Mouse (Mus musculus): ENCODE data around the gene Gm49425. TPM values are rescaled to one million over a fixed set of nuclear protein-coding genes. Genes with fewer than 3 reads are reported as not detected.
A peak's percentile ranks its signal among the peaks of the same experiment; 100 is the strongest.

The Gm49425 gene
- polyA plus RNA-seq, 1 experiment from 2014 or later, result not detected

DNA sequence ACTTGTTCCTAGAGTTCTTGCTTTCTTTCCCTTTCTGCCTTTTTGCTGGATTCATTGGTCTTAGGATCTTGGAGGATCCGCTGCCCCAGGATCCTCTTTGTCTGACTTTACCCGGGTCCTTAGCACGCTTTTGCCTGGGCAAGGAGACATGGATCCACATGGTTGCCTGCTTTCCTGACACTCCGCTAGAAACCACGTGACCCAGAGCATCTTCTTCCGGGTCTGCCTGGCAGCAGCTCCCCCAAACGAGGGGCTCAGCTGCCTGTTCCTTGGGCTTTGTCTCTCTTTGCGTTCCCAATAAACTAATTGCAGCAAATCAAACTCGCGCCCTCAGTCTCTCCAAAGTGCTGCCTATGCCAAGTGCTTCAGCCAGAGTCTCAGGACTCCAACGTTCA lies 37.4 kb downstream of the Gm49425 start:
- H3K36me3 ChIP-seq (ENCODE audit: control insufficient read depth, insufficient read depth, low read length), result no peaks in the 10 kb centered on the region
- H3K9me3 ChIP-seq (ENCODE audit: control insufficient read depth, low read length), result no peaks in the 10 kb centered on the region
- 34% methylated on average over 11 of the region's 11 CpGs for WGBS
- DNase-seq (ENCODE audit: low spot score) (peak; percentile 54), ATAC-seq (replicated peaks; ENCODE audit: low FRiP score) (no peak)
- H3K27me3 ChIP-seq (ENCODE audit: control insufficient read depth, insufficient read depth, low read length), result no peaks in the 10 kb centered on the region
- H3K4me2 ChIP-seq (ENCODE audit: low read depth, low read length, severe bottlenecking), result peak overlapping the region; percentile 48
- peak overlapping the region; percentile 27; the same call in 1 of the 2 replicates for H3K9ac ChIP-seq (ENCODE audit: low read length)
- no peaks in the 10 kb centered on the region; the same call in 1 of the 2 replicates for H3K4me1 ChIP-seq (replicated peaks; ENCODE audit: control insufficient read depth, insufficient read depth, low read length)
- peak overlapping the region; percentile 12; the same call in 1 of the 2 replicates for H3K4me3 ChIP-seq (ENCODE audit: low read depth, low read length)
- H3K27ac ChIP-seq (ENCODE audit: low read depth, low read length), result no peak overlapping the region

DNA sequence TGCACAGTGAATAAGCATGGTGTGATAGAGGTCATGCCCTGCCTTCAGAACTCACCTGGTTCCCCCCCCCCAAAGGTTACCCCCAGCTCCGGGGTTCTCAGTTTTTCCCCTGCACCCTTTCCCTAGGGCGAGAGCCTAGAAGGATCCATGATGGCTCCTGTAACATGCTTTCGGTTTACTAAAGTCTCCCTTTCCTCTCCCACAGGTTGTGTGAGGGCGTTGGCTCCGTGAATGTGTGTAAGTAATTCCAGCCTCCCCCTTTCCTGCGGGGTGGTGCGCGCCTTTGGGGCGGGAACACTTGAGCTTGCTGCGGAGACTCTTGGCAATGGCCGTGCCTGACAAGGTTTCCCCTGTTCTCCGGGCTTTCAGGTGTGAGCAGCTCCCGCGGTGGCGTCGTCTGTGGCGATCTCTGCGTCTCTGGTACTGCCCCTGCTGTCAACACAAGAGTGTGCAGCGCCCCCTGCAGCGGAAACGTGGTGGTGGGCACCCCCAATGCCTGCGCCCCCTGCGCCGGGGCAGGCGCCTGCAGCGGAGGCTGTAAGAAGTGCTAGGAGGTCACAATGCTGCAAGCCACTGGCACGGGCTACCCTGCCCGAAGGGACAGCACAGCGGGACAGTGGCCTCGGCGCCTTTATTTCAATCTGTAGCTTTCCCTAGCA lies 37.9 kb downstream of the Gm49425 start:
- Histone ChIP-seq H3K36me3 (ENCODE audit: control insufficient read depth, insufficient read depth, low read length) (no peaks in the 10 kb centered on the region), H3K27me3 (ENCODE audit: control insufficient read depth, insufficient read depth, low read length) (no peaks in the 10 kb centered on the region), H3K9ac (ENCODE audit: low read length) (peak overlapping the region; percentile 27; the same call in 1 of the 2 replicates), H3K4me2 (ENCODE audit: low read depth, low read length, severe bottlenecking) (peak overlapping the region; percentile 48), H3K9me3 (ENCODE audit: control insufficient read depth, low read length) (no peaks in the 10 kb centered on the region), H3K4me3 (ENCODE audit: low read depth, low read length) (peak overlapping the region; percentile 12; the same call in 1 of the 2 replicates), H3K4me1 (replicated peaks; ENCODE audit: control insufficient read depth, insufficient read depth, low read length) (no peaks in the 10 kb centered on the region; the same call in 1 of the 2 replicates), H3K27ac (ENCODE audit: low read depth, low read length) (no peak overlapping the region)
- WGBS, result 9% methylated on average over 31 of the region's 31 CpGs
- ATAC-seq (replicated peaks; ENCODE audit: low FRiP score), result peak; percentile 39; the same call in 1 of the 2 replicates
- DNase-seq (ENCODE audit: low spot score), result peak; percentile 82

DNA sequence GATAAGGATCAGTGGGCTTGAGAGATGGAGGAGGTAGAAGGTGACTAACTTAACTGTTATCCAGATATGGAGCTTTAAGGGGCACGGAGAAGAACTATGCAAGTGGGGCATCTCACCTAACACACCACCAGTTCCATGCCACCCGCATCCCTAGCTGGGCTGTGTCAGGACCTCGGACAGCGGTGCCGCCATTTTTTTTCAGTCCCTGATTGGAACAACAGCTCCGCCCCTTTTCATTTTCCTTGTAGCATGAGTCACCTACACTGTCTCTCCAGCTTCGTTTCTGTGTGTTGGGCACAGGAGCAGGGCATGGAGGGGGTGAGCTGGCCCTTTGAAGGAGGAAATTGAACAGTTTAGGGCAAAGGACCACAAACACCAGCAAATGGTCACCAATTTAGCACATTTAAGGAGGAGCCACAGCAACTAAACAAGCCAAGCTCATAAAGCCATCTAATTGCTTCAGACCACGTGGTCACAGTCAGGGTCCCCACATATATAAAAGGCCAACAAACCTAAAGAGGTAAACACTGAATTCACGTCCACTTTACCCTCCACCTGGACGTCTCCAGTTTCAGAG lies 44.0 kb downstream of the Gm49425 start, which contains the start of gene Krt86:
Krt86 (plus strand) TSS at position 527 of the 577 bp plus-strand sequence.
- H3K4me3 ChIP-seq (ENCODE audit: low read depth, low read length), result no peak within 1 kb of the TSS
- DNase-seq (ENCODE audit: low spot score), result peak; percentile 77
- H3K9me3 ChIP-seq (ENCODE audit: control insufficient read depth, low read length), result no peaks in the 10 kb centered on the region
- H3K9ac ChIP-seq (ENCODE audit: low read length), result no peak within 1 kb of the TSS
- H3K36me3 ChIP-seq (ENCODE audit: control insufficient read depth, insufficient read depth, low read length), result no peaks in the 10 kb centered on the region
- no peaks in the 10 kb centered on the region for H3K27me3 ChIP-seq (ENCODE audit: control insufficient read depth, insufficient read depth, low read length)
- H3K4me1 ChIP-seq (replicated peaks; ENCODE audit: control insufficient read depth, insufficient read depth, low read length), result no peaks in the 10 kb centered on the region
- no peak within 1 kb of the TSS for H3K4me2 ChIP-seq (ENCODE audit: low read depth, low read length, severe bottlenecking)
- WGBS, result 33% methylated on average over 10 of the region's 10 CpGs
- ATAC-seq (replicated peaks; ENCODE audit: low FRiP score), result no peak
- H3K27ac ChIP-seq (ENCODE audit: low read depth, low read length), result no peak within 1 kb of the TSS

DNA sequence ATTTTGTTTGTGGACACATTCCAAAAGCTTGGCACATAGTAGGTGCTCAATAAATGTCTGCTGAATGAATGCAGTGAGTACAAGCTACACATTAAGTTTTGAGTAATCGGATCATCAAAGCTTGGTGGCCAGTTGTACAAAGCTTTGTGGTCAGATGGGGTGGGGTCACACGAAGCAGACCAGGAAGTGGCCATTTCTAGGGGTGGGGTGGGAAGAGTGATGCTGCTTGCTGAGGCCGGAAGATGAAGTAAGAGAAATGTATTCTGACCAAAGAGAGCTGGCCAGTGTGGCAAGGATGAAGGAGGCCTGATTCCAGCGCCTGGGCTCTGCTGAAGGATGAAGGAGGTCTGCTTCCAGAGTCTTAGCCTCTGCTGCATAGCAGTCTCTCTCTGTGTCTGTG lies 48.0 kb downstream of the Gm49425 start:
- no peaks in the 10 kb centered on the region for H3K27me3 ChIP-seq (ENCODE audit: control insufficient read depth, insufficient read depth, low read length)
- no peak overlapping the region for H3K9ac ChIP-seq (ENCODE audit: low read length)
- H3K9me3 ChIP-seq (ENCODE audit: control insufficient read depth, low read length), result no peaks in the 10 kb centered on the region
- H3K36me3 ChIP-seq (ENCODE audit: control insufficient read depth, insufficient read depth, low read length), result no peaks in the 10 kb centered on the region
- no peak overlapping the region for H3K4me3 ChIP-seq (ENCODE audit: low read depth, low read length)
- 87% methylated on average over 4 of the region's 4 CpGs for WGBS
- H3K4me2 ChIP-seq (ENCODE audit: low read depth, low read length, severe bottlenecking), result no peak overlapping the region
- DNase-seq (ENCODE audit: low spot score) (no peak), ATAC-seq (replicated peaks; ENCODE audit: low FRiP score) (no peak)
- H3K4me1 ChIP-seq (replicated peaks; ENCODE audit: control insufficient read depth, insufficient read depth, low read length), result no peaks in the 10 kb centered on the region
- H3K27ac ChIP-seq (ENCODE audit: low read depth, low read length), result no peak overlapping the region

Small RNA genes lying within 50 kb of the gene (microRNA-seq; reads per million reads assigned to microRNA genes)
- gene Gm44393 (ENCODE audit: insufficient number of aligned reads), result not detected

Other genes starting within 250 kb of the Gm49425 start
- 62.1 and 65.7 TPM in 2 replicates for gene Atg101, start 233.0 kb downstream of the Gm49425 start, polyA plus RNA-seq (2014; fragmentation: Nextera tagmentation; extraction: Ambion mirVana)
- 0.21 and 0.71 TPM in 2 replicates for gene 6030408B16Rik, start 224.0 kb downstream of the Gm49425 start, polyA plus RNA-seq (2014; fragmentation: Nextera tagmentation; extraction: Ambion mirVana)
- gene Krt80, start 147.1 kb downstream of the Gm49425 start, polyA plus RNA-seq (2014; fragmentation: Nextera tagmentation; extraction: Ambion mirVana), result not detected in 2 replicates
- 6.8 and 9.3 TPM in 2 replicates for gene Krt7, start 106.2 kb downstream of the Gm49425 start, polyA plus RNA-seq (2014; fragmentation: Nextera tagmentation; extraction: Ambion mirVana)
- 0.12 TPM in 1 of 2 replicates, not detected in the other for gene Krt87, start 78.5 kb downstream of the Gm49425 start, polyA plus RNA-seq (2014; fragmentation: Nextera tagmentation; extraction: Ambion mirVana)
- not detected in 2 replicates for gene Krt88, start 69.5 kb downstream of the Gm49425 start, polyA plus RNA-seq (2014; fragmentation: Nextera tagmentation; extraction: Ambion mirVana)
- not detected in 2 replicates for gene Krt81, start 53.5 kb downstream of the Gm49425 start, polyA plus RNA-seq (2014; fragmentation: Nextera tagmentation; extraction: Ambion mirVana)
- not detected in 2 replicates for gene Krt86, start 43.8 kb downstream of the Gm49425 start, polyA plus RNA-seq (2014; fragmentation: Nextera tagmentation; extraction: Ambion mirVana)
- gene Krt83, start 25.7 kb downstream of the Gm49425 start, polyA plus RNA-seq (2014; fragmentation: Nextera tagmentation; extraction: Ambion mirVana), result 0.27 TPM in 1 of 2 replicates, not detected in the other
- gene Krt84, start 15.6 kb upstream of the Gm49425 start, polyA plus RNA-seq (2014; fragmentation: Nextera tagmentation; extraction: Ambion mirVana), result not detected in 2 replicates
- not detected in 2 replicates for gene Krt82, start 33.4 kb upstream of the Gm49425 start, polyA plus RNA-seq (2014; fragmentation: Nextera tagmentation; extraction: Ambion mirVana)
- 0.21 and 0.41 TPM in 2 replicates for gene Krt90, start 45.7 kb upstream of the Gm49425 start, polyA plus RNA-seq (2014; fragmentation: Nextera tagmentation; extraction: Ambion mirVana)
- gene Krt75, start 56.6 kb upstream of the Gm49425 start, polyA plus RNA-seq (2014; fragmentation: Nextera tagmentation; extraction: Ambion mirVana), result not detected in 2 replicates
- not detected in 2 replicates for gene Gm5414, start 110.9 kb upstream of the Gm49425 start, polyA plus RNA-seq (2014; fragmentation: Nextera tagmentation; extraction: Ambion mirVana)
- gene Gm5478, start 130.1 kb upstream of the Gm49425 start, polyA plus RNA-seq (2014; fragmentation: Nextera tagmentation; extraction: Ambion mirVana), result not detected in 2 replicates
- gene Krt6b, start 163.0 kb upstream of the Gm49425 start, polyA plus RNA-seq (2014; fragmentation: Nextera tagmentation; extraction: Ambion mirVana), result not detected in 2 replicates
- gene Krt6a, start 177.0 kb upstream of the Gm49425 start, polyA plus RNA-seq (2014; fragmentation: Nextera tagmentation; extraction: Ambion mirVana), result not detected in 2 replicates
- 0.57 and 0.67 TPM in 2 replicates for gene Krt5, start 195.6 kb upstream of the Gm49425 start, polyA plus RNA-seq (2014; fragmentation: Nextera tagmentation; extraction: Ambion mirVana)
- not detected in 2 replicates for gene Krt71, start 225.8 kb upstream of the Gm49425 start, polyA plus RNA-seq (2014; fragmentation: Nextera tagmentation; extraction: Ambion mirVana)